Mouse (Mus musculus): ENCODE measurements around the gene Lin28b. TPM values are rescaled to one million over a fixed set of nuclear protein-coding genes. Genes with fewer than 3 reads are reported as not detected.

Gene Lin28b
- polyA plus RNA-seq (2016; fragmentation: Nextera tagmentation; extraction: Ambion mirVana) = 10.3 and 14.2 TPM in 2 replicates

GRCm38 (mm10) chr10:45485761-45486602 lies at the start of gene Lin28b:
Lin28b (minus strand) TSS chr10:45486395.
- WGBS = under 1% methylated on average over 122 of the region's 139 CpGs
- peak within 1 kb of the TSS; percentile 95 for H3K4me2 ChIP-seq
- ATAC-seq (ENCODE audit: insufficient number of reproducible peaks, insufficient read depth, low FRiP score, low TSS enrichment, low read depth) = peak; percentile 87
- peaks cover 26% of the 10 kb centered on the region for H3K27me3 ChIP-seq
- peak within 1 kb of the TSS; percentile 60 for H3K9ac ChIP-seq (replicated peaks)
- no peak within 1 kb of the TSS for H3K27ac ChIP-seq
- peak within 1 kb of the TSS; percentile 60 for H3K4me3 ChIP-seq (replicated peaks)
- H3K4me1 ChIP-seq (replicated peaks) = no peaks in the 10 kb centered on the region
- H3K36me3 ChIP-seq = no peaks in the 10 kb centered on the region
- no peaks in the 10 kb centered on the region for H3K9me3 ChIP-seq

GRCm38 (mm10) chr10:45511764-45512163 lies 25.6 kb upstream of the Lin28b start:
- H3K27ac ChIP-seq = no peak overlapping the region
- ATAC-seq (ENCODE audit: insufficient number of reproducible peaks, insufficient read depth, low FRiP score, low TSS enrichment, low read depth) = no peak
- no peak overlapping the region for H3K4me3 ChIP-seq (replicated peaks)
- no peaks in the 10 kb centered on the region for H3K36me3 ChIP-seq
- no peak overlapping the region for H3K9ac ChIP-seq (replicated peaks)
- no peak overlapping the region for H3K4me2 ChIP-seq
- H3K9me3 ChIP-seq = no peaks in the 10 kb centered on the region
- no peaks in the 10 kb centered on the region for H3K27me3 ChIP-seq
- H3K4me1 ChIP-seq (replicated peaks) = no peaks in the 10 kb centered on the region
- 65% methylated on average over 2 of the region's 2 CpGs for WGBS

GRCm38 (mm10) chr10:45510662-45511061 lies 24.5 kb upstream of the Lin28b start:
- Histone ChIP-seq H3K4me1 (replicated peaks) (no peaks in the 10 kb centered on the region), H3K9me3 (no peaks in the 10 kb centered on the region), H3K4me2 (no peak overlapping the region), H3K27me3 (no peaks in the 10 kb centered on the region), H3K9ac (replicated peaks) (no peak overlapping the region), H3K36me3 (no peaks in the 10 kb centered on the region), H3K4me3 (replicated peaks) (no peak overlapping the region), H3K27ac (no peak overlapping the region)
- ATAC-seq (ENCODE audit: insufficient number of reproducible peaks, insufficient read depth, low FRiP score, low TSS enrichment, low read depth) = no peak
- WGBS = 84% methylated on average over 3 of the region's 3 CpGs

- Histone ChIP-seq H3K4me2 (no peak overlapping the region), H3K27me3 (no peaks in the 10 kb centered on the region), H3K4me1 (replicated peaks) (no peaks in the 10 kb centered on the region), H3K36me3 (no peaks in the 10 kb centered on the region), H3K9me3 (no peaks in the 10 kb centered on the region), H3K27ac (no peak overlapping the region), H3K4me3 (replicated peaks) (no peak overlapping the region), H3K9ac (replicated peaks) (no peak overlapping the region)
- 93% methylated on average over 1 of the region's 1 CpGs for WGBS
- no peak for ATAC-seq (ENCODE audit: insufficient number of reproducible peaks, insufficient read depth, low FRiP score, low TSS enrichment, low read depth)
These were observed 14.1 kb upstream of the Lin28b start for GRCm38 (mm10) chr10:45500259-45500658.

GRCm38 (mm10) chr10:45486603-45486946 lies 380 bp upstream of the Lin28b start:
- Histone ChIP-seq H3K4me3 (replicated peaks) (peak overlapping the region; percentile 60), H3K27ac (no peak overlapping the region), H3K4me1 (replicated peaks) (no peaks in the 10 kb centered on the region), H3K4me2 (peak overlapping the region; percentile 95), H3K9ac (replicated peaks) (peak overlapping the region; percentile 60), H3K36me3 (no peaks in the 10 kb centered on the region), H3K9me3 (no peaks in the 10 kb centered on the region), H3K27me3 (peaks cover 26% of the 10 kb centered on the region)
- ATAC-seq (ENCODE audit: insufficient number of reproducible peaks, insufficient read depth, low FRiP score, low TSS enrichment, low read depth) = peak; percentile 46
- under 1% methylated on average over 39 of the region's 40 CpGs for WGBS

GRCm38 (mm10) chr10:45485226-45485760 lies 902 bp downstream of the Lin28b start:
- peak overlapping the region; percentile 60 for H3K9ac ChIP-seq (replicated peaks)
- H3K4me2 ChIP-seq = peak overlapping the region; percentile 95
- no peaks in the 10 kb centered on the region for H3K4me1 ChIP-seq (replicated peaks)
- peak overlapping the region; percentile 60 for H3K4me3 ChIP-seq (replicated peaks)
- 2% methylated on average over 32 of the region's 32 CpGs for WGBS
- ATAC-seq (ENCODE audit: insufficient number of reproducible peaks, insufficient read depth, low FRiP score, low TSS enrichment, low read depth) = no peak
- no peaks in the 10 kb centered on the region for H3K36me3 ChIP-seq
- H3K27me3 ChIP-seq = peaks cover 26% of the 10 kb centered on the region
- H3K27ac ChIP-seq = no peak overlapping the region
- H3K9me3 ChIP-seq = no peaks in the 10 kb centered on the region

GRCm38 (mm10) chr10:45483210-45483609 lies 3.0 kb downstream of the Lin28b start:
- Histone ChIP-seq H3K4me2 (no peak overlapping the region), H3K27ac (no peak overlapping the region), H3K27me3 (peaks cover 23% of the 10 kb centered on the region), H3K36me3 (no peaks in the 10 kb centered on the region), H3K4me1 (replicated peaks) (no peaks in the 10 kb centered on the region), H3K9ac (replicated peaks) (no peak overlapping the region), H3K4me3 (replicated peaks) (no peak overlapping the region), H3K9me3 (no peaks in the 10 kb centered on the region)
- 59% methylated on average over 2 of the region's 2 CpGs for WGBS
- no peak for ATAC-seq (ENCODE audit: insufficient number of reproducible peaks, insufficient read depth, low FRiP score, low TSS enrichment, low read depth)

GRCm38 (mm10) chr10:45473663-45474333 lies 12.4 kb downstream of the Lin28b start:
- no peaks in the 10 kb centered on the region for H3K36me3 ChIP-seq
- peak overlapping the region; percentile 40; the same call in 1 of the 2 replicates for H3K9ac ChIP-seq (replicated peaks)
- no peak overlapping the region; the same call in 1 of the 2 replicates for H3K27ac ChIP-seq
- WGBS = under 1% methylated on average over 21 of the region's 21 CpGs
- H3K27me3 ChIP-seq = no peaks in the 10 kb centered on the region; the same call in 1 of the 2 replicates
- H3K4me3 ChIP-seq (replicated peaks) = peak overlapping the region; percentile 43
- H3K4me1 ChIP-seq (replicated peaks) = peaks cover 23% of the 10 kb centered on the region
- ATAC-seq (ENCODE audit: insufficient number of reproducible peaks, insufficient read depth, low FRiP score, low TSS enrichment, low read depth) = no peak
- peak overlapping the region; percentile 75 for H3K4me2 ChIP-seq
- H3K9me3 ChIP-seq = no peaks in the 10 kb centered on the region

- H3K4me3 ChIP-seq (replicated peaks) = peak overlapping the region; percentile 43
- WGBS = under 1% methylated on average over 5 of the region's 5 CpGs
- H3K4me2 ChIP-seq = peak overlapping the region; percentile 75
- H3K36me3 ChIP-seq = no peaks in the 10 kb centered on the region
- no peaks in the 10 kb centered on the region for H3K9me3 ChIP-seq
- no peak for ATAC-seq (ENCODE audit: insufficient number of reproducible peaks, insufficient read depth, low FRiP score, low TSS enrichment, low read depth)
- peaks cover 26% of the 10 kb centered on the region for H3K4me1 ChIP-seq (replicated peaks)
- H3K27ac ChIP-seq = peak overlapping the region; percentile 69
- H3K9ac ChIP-seq (replicated peaks) = 0 out of 2 replicates have a peak overlapping the region, but pooled peaks have one; percentile 12
- no peaks in the 10 kb centered on the region; the same call in 1 of the 2 replicates for H3K27me3 ChIP-seq
These were observed 13.1 kb downstream of the Lin28b start for GRCm38 (mm10) chr10:45473143-45473484.

GRCm38 (mm10) chr10:45472431-45473142 lies 13.6 kb downstream of the Lin28b start:
- Histone ChIP-seq H3K9ac (replicated peaks) (no peak overlapping the region), H3K9me3 (no peaks in the 10 kb centered on the region), H3K4me1 (replicated peaks) (peaks cover 29% of the 10 kb centered on the region), H3K27me3 (no peaks in the 10 kb centered on the region; the same call in 1 of the 2 replicates), H3K27ac (peak overlapping the region; percentile 69), H3K36me3 (no peaks in the 10 kb centered on the region), H3K4me3 (replicated peaks) (peak overlapping the region; percentile 43), H3K4me2 (peak overlapping the region; percentile 75)
- WGBS = 2% methylated on average over 6 of the region's 6 CpGs
- ATAC-seq (ENCODE audit: insufficient number of reproducible peaks, insufficient read depth, low FRiP score, low TSS enrichment, low read depth) = no peak

GRCm38 (mm10) chr10:45471321-45471720 lies 14.9 kb downstream of the Lin28b start:
- H3K27ac ChIP-seq = no peak overlapping the region
- no peak overlapping the region for H3K4me3 ChIP-seq (replicated peaks)
- no peak for ATAC-seq (ENCODE audit: insufficient number of reproducible peaks, insufficient read depth, low FRiP score, low TSS enrichment, low read depth)
- WGBS = 12% methylated on average over 3 of the region's 3 CpGs
- no peaks in the 10 kb centered on the region; the same call in 1 of the 2 replicates for H3K27me3 ChIP-seq
- no peak overlapping the region for H3K9ac ChIP-seq (replicated peaks)
- H3K4me1 ChIP-seq (replicated peaks) = peaks cover 33% of the 10 kb centered on the region
- no peaks in the 10 kb centered on the region for H3K36me3 ChIP-seq
- H3K4me2 ChIP-seq = peak overlapping the region; percentile 79
- H3K9me3 ChIP-seq = no peaks in the 10 kb centered on the region
